Mouse (Mus musculus): Measurements from ENCODE around the gene Ripply2. TPM values are rescaled to one million over a fixed set of nuclear protein-coding genes. Genes with fewer than 3 reads are reported as not detected.

Gene Ripply2
- polyA plus RNA-seq, 1 experiment from 2014 or later, result not detected

- H3K27me3 ChIP-seq, result peaks cover 15% of the 10 kb centered on the region
- CTCF ChIA-PET, result no interaction called here
- DNase-seq (ENCODE audit: low read depth, low spot score), result no peak
- POLR2A ChIA-PET, result no interaction called here
- in situ Hi-C loops (cut with MboI; ENCODE audit: low pct_unique_long_range_greater_than_20kb), result no loop called here
- no peak for TF ChIP-seq CTCF (IDR thresholded peaks at IDR 0.05)
- no peak for ATAC-seq
Observed at GRCm38 (mm10) chr9:86989822-86990221, 25.5 kb upstream of the Ripply2 start.

GRCm38 (mm10) chr9:86991758-86992157 is 23.6 kb upstream of the Ripply2 start:
- DNase-seq (ENCODE audit: low read depth, low spot score) (no peak), ATAC-seq (no peak)
- TF ChIP-seq CTCF (IDR thresholded peaks at IDR 0.05), result no peak
- H3K27me3 ChIP-seq, result peaks cover 10% of the 10 kb centered on the region
- CTCF ChIA-PET, result no interaction called here
- POLR2A ChIA-PET, result no interaction called here
- in situ Hi-C loops (cut with MboI; ENCODE audit: low pct_unique_long_range_greater_than_20kb), result no loop called here

- ChIA-PET POLR2A (no interaction called here), CTCF (no interaction called here)
- H3K27me3 ChIP-seq, result no peaks in the 10 kb centered on the region
- no peak for TF ChIP-seq CTCF (IDR thresholded peaks at IDR 0.05)
- no peak for ATAC-seq
- no peak for DNase-seq (ENCODE audit: low read depth, low spot score)
- in situ Hi-C loops (cut with MboI; ENCODE audit: low pct_unique_long_range_greater_than_20kb), result no loop called here
Observed at GRCm38 (mm10) chr9:86997046-86997691, 18.2 kb upstream of the Ripply2 start.

- H3K27me3 ChIP-seq, result no peaks in the 10 kb centered on the region
- ChIA-PET POLR2A (no interaction called here), CTCF (interaction anchor here (1.0 kb wide), 1 partner anchor 11 kb away, joined by 3 read pairs; no protein-coding TSS in a partner anchor)
- TF ChIP-seq CTCF (IDR thresholded peaks at IDR 0.05), result no peak
- ATAC-seq (peak; percentile 94), DNase-seq (ENCODE audit: low read depth, low spot score) (peak; percentile 38)
- in situ Hi-C loops (cut with MboI; ENCODE audit: low pct_unique_long_range_greater_than_20kb), result no loop called here
Observed at GRCm38 (mm10) chr9:86999956-87000582, 15.3 kb upstream of the Ripply2 start.

- ATAC-seq (no peak), DNase-seq (ENCODE audit: low read depth, low spot score) (no peak)
- no peak for TF ChIP-seq CTCF (IDR thresholded peaks at IDR 0.05)
- ChIA-PET CTCF (no interaction called here), POLR2A (no interaction called here)
- no peaks in the 10 kb centered on the region for H3K27me3 ChIP-seq
- in situ Hi-C loops (cut with MboI; ENCODE audit: low pct_unique_long_range_greater_than_20kb), result no loop called here
Observed at GRCm38 (mm10) chr9:87004701-87005434, 10.5 kb upstream of the Ripply2 start.

- in situ Hi-C loops (cut with MboI; ENCODE audit: low pct_unique_long_range_greater_than_20kb), result no loop called here
- H3K27me3 ChIP-seq, result no peaks in the 10 kb centered on the region
- ChIA-PET POLR2A (no interaction called here), CTCF (no interaction called here)
- ATAC-seq (no peak), DNase-seq (ENCODE audit: low read depth, low spot score) (no peak)
- TF ChIP-seq CTCF (IDR thresholded peaks at IDR 0.05), result no peak
Observed at GRCm38 (mm10) chr9:87005435-87005779, 9.9 kb upstream of the Ripply2 start.

GRCm38 (mm10) chr9:87008507-87008906 is 6.8 kb upstream of the Ripply2 start:
- ATAC-seq (no peak), DNase-seq (ENCODE audit: low read depth, low spot score) (no peak)
- peaks cover 13% of the 10 kb centered on the region for H3K27me3 ChIP-seq
- ChIA-PET POLR2A (no interaction called here), CTCF (no interaction called here)
- TF ChIP-seq CTCF (IDR thresholded peaks at IDR 0.05), result no peak
- in situ Hi-C loops (cut with MboI; ENCODE audit: low pct_unique_long_range_greater_than_20kb), result no loop called here

- H3K27me3 ChIP-seq, result peaks cover 15% of the 10 kb centered on the region
- no peak for ATAC-seq
- POLR2A ChIA-PET, result no interaction called here
- in situ Hi-C loops (cut with MboI; ENCODE audit: low pct_unique_long_range_greater_than_20kb), result no loop called here
- no peak for DNase-seq (ENCODE audit: low read depth, low spot score)
- no peak for TF ChIP-seq CTCF (IDR thresholded peaks at IDR 0.05)
- CTCF ChIA-PET, result no interaction called here
Observed at GRCm38 (mm10) chr9:87008919-87009318, 6.4 kb upstream of the Ripply2 start.

GRCm38 (mm10) chr9:87015938-87016294 is 579 bp downstream of the Ripply2 start:
- DNase-seq (ENCODE audit: low read depth, low spot score) (no peak), ATAC-seq (no peak)
- H3K27me3 ChIP-seq, result peaks cover 46% of the 10 kb centered on the region
- ChIA-PET CTCF (no interaction called here), POLR2A (no interaction called here)
- TF ChIP-seq CTCF (IDR thresholded peaks at IDR 0.05), result no peak
- in situ Hi-C loops (cut with MboI; ENCODE audit: low pct_unique_long_range_greater_than_20kb), result no loop called here

- DNase-seq (ENCODE audit: low read depth, low spot score), result peak; percentile 83
- POLR2A ChIA-PET, result no interaction called here
Observed at GRCm38 (mm10) chr9:87021778-87022523, 6.6 kb downstream of the Ripply2 start, which contains the start of gene Cyb5r4. Cyb5r4 (plus strand) TSS chr9:87022014.

GRCm38 (mm10) chr9:87025764-87026163 is 10.4 kb downstream of the Ripply2 start:
- CTCF ChIA-PET, result no interaction called here
- H3K27me3 ChIP-seq, result no peaks in the 10 kb centered on the region
- TF ChIP-seq CTCF (IDR thresholded peaks at IDR 0.05), result no peak
- POLR2A ChIA-PET, result no interaction called here
- ATAC-seq, result no peak
- in situ Hi-C loops (cut with MboI; ENCODE audit: low pct_unique_long_range_greater_than_20kb), result loop anchor here (5.0 kb wide), 1 partner anchor 227 kb away; no protein-coding TSS in a partner anchor
- no peak for DNase-seq (ENCODE audit: low read depth, low spot score)

More at GRCm38 (mm10) chr9:87021778-87022523, 6.6 kb downstream of the Ripply2 start, which contains the start of gene Cyb5r4:
- H3K27me3 ChIP-seq, result peaks cover 10% of the 10 kb centered on the region
- CTCF ChIA-PET, result interaction anchor here (0.9 to 1.1 kb wide), 2 partner anchors 9 to 11 kb away, joined by 3 read pairs; no protein-coding TSS in a partner anchor
- in situ Hi-C loops (cut with MboI; ENCODE audit: low pct_unique_long_range_greater_than_20kb), result no loop called here
- no peak for TF ChIP-seq CTCF (IDR thresholded peaks at IDR 0.05)
- ATAC-seq, result peak; percentile 99

Measured in Patski (cell line).